In genomic region chr19:28697718-28698117, GRCm38 (mm10) we compare ENCODE assay signal across 18 mouse cellular contexts. TPM values are rescaled to one million over a fixed set of nuclear protein-coding genes. Genes with fewer than 3 reads are reported as not detected.
DNase-seq lines count a peak whose midpoint lies in the region; ATAC-seq and TF ChIP-seq lines count a peak whose summit lies in the region.
"Had no signal": no experiment of that assay in that cellular context is flagged by ENCODE, and none has a peak within 500 bp of the region (broad histone marks: within the 10 kb centered on the region; RNA-seq: fewer than 3 reads in every experiment).

No protein-coding gene starts in this region.

- H3K4me2 ChIP-seq in lung, embryonic 14.5 days: no peak overlapping the region
- H3K4me2 ChIP-seq: heart, embryonic 15.5 days; hindbrain, embryonic 15.5 days; limb, embryonic 15.5 days; midbrain, embryonic 15.5 days had no signal

- TF ChIP-seq CTCF in lung, embryonic 14.5 days (IDR thresholded peaks at IDR 0.05; ENCODE audit: low read depth): peak; percentile 60
- peak; percentile 21; the same call in 1 of the 2 replicates for TF ChIP-seq CTCF in small intestine, adult 2 months (IDR thresholded peaks at IDR 0.05; ENCODE audit: extremely low read depth, insufficient read length, insufficient replicate concordance, low read depth, low read length)

- H3K27ac ChIP-seq in lung, embryonic 14.5 days (ENCODE audit: low read depth): no peak overlapping the region
- H3K27ac ChIP-seq in small intestine, adult 2 months (ENCODE audit: insufficient read depth, low read depth, low read length): no peak overlapping the region
- H3K27ac ChIP-seq: embryonic facial prominence, embryonic 10.5 days; heart, embryonic 15.5 days; hindbrain, embryonic 15.5 days; limb, embryonic 15.5 days; midbrain, embryonic 15.5 days had no signal

- H3K27me3 ChIP-seq in lung, embryonic 14.5 days (ENCODE audit: insufficient read depth, low read length): no peaks in the 10 kb centered on the region
- H3K27me3 ChIP-seq in small intestine, adult 2 months (ENCODE audit: control insufficient read depth, insufficient read depth, low read length): no peaks in the 10 kb centered on the region
- H3K27me3 ChIP-seq: heart, embryonic 15.5 days; hindbrain, embryonic 15.5 days; limb, embryonic 15.5 days; midbrain, embryonic 15.5 days had no signal

- no peak for ATAC-seq in lung, embryonic 14.5 days (ENCODE audit: insufficient read depth)
- ATAC-seq: activated CD4-positive, CD25-positive, alpha-beta regulatory T cell, adult 4 months; midbrain, embryonic 15.5 days had no signal

- no peaks in the 10 kb centered on the region for H3K36me3 ChIP-seq in lung, embryonic 14.5 days (ENCODE audit: insufficient read depth)
- no peaks in the 10 kb centered on the region for H3K36me3 ChIP-seq in small intestine, adult 2 months (ENCODE audit: control insufficient read depth, insufficient read depth, low read length)
- H3K36me3 ChIP-seq: embryonic facial prominence, embryonic 10.5 days; heart, embryonic 15.5 days; hindbrain, embryonic 15.5 days; limb, embryonic 15.5 days; midbrain, embryonic 15.5 days had no signal

- H3K9ac ChIP-seq in lung, embryonic 14.5 days: no peak overlapping the region
- H3K9ac ChIP-seq: heart, embryonic 15.5 days; hindbrain, embryonic 15.5 days; limb, embryonic 15.5 days; midbrain, embryonic 15.5 days had no signal

- DNase-seq in cerebellum, postnatal 10 days: peak; percentile 7 to 9
- DNase-seq in cerebellum, adult 9-11 months: no peak
- peak; percentile 37 for DNase-seq in kidney, adult 9 months
- DNase-seq in kidney, adult 8-10 months: no peak
- no peak for DNase-seq in lung, embryonic 14.5 days
- no peak for DNase-seq in lung, postnatal 14 days
- no peak for DNase-seq in spleen, postnatal 36 days (ENCODE audit: low spot score in 2 of 2)
- DNase-seq: cerebellum, adult 18-20 months; gastrocnemius, postnatal 36 days; right cerebral cortex, postnatal 25 days; thymus, postnatal 4 days had no signal

- no peaks in the 10 kb centered on the region for H3K4me1 ChIP-seq in lung, embryonic 14.5 days (ENCODE audit: insufficient read depth)
- no peaks in the 10 kb centered on the region for H3K4me1 ChIP-seq in small intestine, adult 2 months (ENCODE audit: control insufficient read depth, insufficient read depth, insufficient read length, low read length)
- H3K4me1 ChIP-seq: embryonic facial prominence, embryonic 10.5 days; heart, embryonic 15.5 days; hindbrain, embryonic 15.5 days; limb, embryonic 15.5 days; midbrain, embryonic 15.5 days had no signal

- no peak for TF ChIP-seq POLR2A in small intestine, adult 2 months (IDR thresholded peaks at IDR 0.05; ENCODE audit: low read depth, low read length)

- H3K9me3 ChIP-seq in lung, embryonic 14.5 days (ENCODE audit: low read depth, low read length): no peaks in the 10 kb centered on the region
- H3K9me3 ChIP-seq: embryonic facial prominence, embryonic 10.5 days; heart, embryonic 15.5 days; hindbrain, embryonic 15.5 days; limb, embryonic 15.5 days; midbrain, embryonic 15.5 days had no signal

- H3K4me3 ChIP-seq in lung, embryonic 14.5 days (ENCODE audit: low read depth, low read length): no peak overlapping the region
- H3K4me3 ChIP-seq in small intestine, adult 2 months (ENCODE audit: low read depth, low read length): no peak overlapping the region
- H3K4me3 ChIP-seq: embryonic facial prominence, embryonic 10.5 days; heart, embryonic 15.5 days; hindbrain, embryonic 15.5 days; limb, embryonic 15.5 days; midbrain, embryonic 15.5 days had no signal

- WGBS in lung, embryonic 14.5 days: 57% methylated on average over 3 of the region's 3 CpGs
- whole genome bisulfite sequencing in small intestine, adult 2 months: 61% methylated on average over 3 of the region's 3 CpGs

RNA-seq across cellular contexts. Expression of gene Glis3, which starts 17.8 kb away (rescaled TPM):
- polyA plus RNA-seq in lung, embryonic 14.5 days (2014; fragmentation: Nextera tagmentation; extraction: Ambion mirVana): 4.0 and 4.7 TPM in 2 replicates
- 1.6 and 2.0 TPM in 2 replicates for polyA plus RNA-seq in small intestine, adult 2 months (2012; rRNA removed)

Comparison
In these comparisons a context has a peak if more than half of its experiments do, and no peak if none do; other contexts are left out.
1. DNase-seq: peak in cerebellum, postnatal 10 days (2 of 2) and kidney, adult 9 months (single experiment); none in cerebellum, adult 9-11 months (single experiment), kidney, adult 8-10 months (0 of 2), lung, embryonic 14.5 days (single experiment), lung, postnatal 14 days (single experiment) and spleen, postnatal 36 days (0 of 2).